Comparison of ENCODE assay signal across 16 mouse cellular contexts in the genomic region with DNA sequence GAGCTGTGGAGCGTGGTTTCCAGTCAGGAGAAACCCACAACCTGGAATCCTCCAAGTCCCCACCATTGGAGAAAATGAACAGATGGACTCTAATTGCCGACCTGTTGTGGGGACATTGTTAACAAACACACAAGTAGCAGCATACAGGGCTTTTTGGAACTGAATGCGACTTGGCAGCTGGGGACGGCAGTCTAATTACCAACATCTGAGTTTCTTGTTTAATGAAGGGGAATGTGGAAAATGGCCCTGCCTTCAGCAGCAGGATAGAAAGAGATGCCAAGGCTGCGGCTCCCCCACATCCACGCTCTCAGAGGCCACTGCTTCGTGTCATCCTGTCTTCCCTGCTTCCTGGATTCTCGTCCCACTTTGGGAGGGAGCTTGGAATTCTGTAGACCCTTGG.
DNase-seq lines count a peak whose midpoint lies in the region; ATAC-seq and TF ChIP-seq lines count a peak whose summit lies in the region.
"Had no signal": no experiment of that assay in that cellular context is flagged by ENCODE, and none has a peak within 500 bp of the region (broad histone marks: within the 10 kb centered on the region; RNA-seq: fewer than 3 reads in every experiment).

No protein-coding gene starts in this region.

- DNase-seq in embryonic facial prominence, embryonic 14.5 days (ENCODE audit: low spot score): peak; percentile 33
- no peak for DNase-seq in embryonic facial prominence, embryonic 10.5 days (ENCODE audit: low spot score)
- peak; percentile 5 for DNase-seq in left cerebral cortex, postnatal 14 days (ENCODE audit: low spot score in 2 of 2)
- no peak for DNase-seq in left cerebral cortex, adult 18-20 months (ENCODE audit: low spot score in 2 of 2)
- peak; percentile 47 for DNase-seq in right cerebral cortex, postnatal 10 days (ENCODE audit: low spot score in 2 of 2)
- DNase-seq in stomach, postnatal 0 days (ENCODE audit: low spot score): no peak
- DNase-seq: cerebellum, postnatal 36 days; lung, adult 2 months; thymus, postnatal 36 days had no signal

- H3K4me2 ChIP-seq in embryonic facial prominence, embryonic 14.5 days (ENCODE audit: low read depth, low read length): no peak overlapping the region
- no peak overlapping the region for H3K4me2 ChIP-seq in forebrain, embryonic 16.5 days (ENCODE audit: low read length)
- H3K4me2 ChIP-seq in stomach, postnatal 0 days (replicated peaks; ENCODE audit: low read depth): no peak overlapping the region
- H3K4me2 ChIP-seq: embryonic facial prominence, embryonic 12.5 days; kidney, embryonic 15.5 days; midbrain, embryonic 15.5 days had no signal

- no peaks in the 10 kb centered on the region for H3K9me3 ChIP-seq in embryonic facial prominence, embryonic 14.5 days (ENCODE audit: control insufficient read depth, low read length)
- H3K9me3 ChIP-seq in embryonic facial prominence, embryonic 10.5 days: no peaks in the 10 kb centered on the region
- H3K9me3 ChIP-seq in forebrain, embryonic 16.5 days (ENCODE audit: control insufficient read depth, low read length): no peaks in the 10 kb centered on the region
- H3K9me3 ChIP-seq in stomach, postnatal 0 days (ENCODE audit: control insufficient read depth, low read length): no peaks in the 10 kb centered on the region
- H3K9me3 ChIP-seq: embryonic facial prominence, embryonic 12.5 days; kidney, embryonic 15.5 days; midbrain, embryonic 15.5 days had no signal

- no peak for TF ChIP-seq CTCF in stomach, postnatal 0 days (IDR thresholded peaks at IDR 0.05; ENCODE audit: low read depth)

- no peak overlapping the region for H3K4me3 ChIP-seq in embryonic facial prominence, embryonic 14.5 days (ENCODE audit: low read depth, low read length)
- H3K4me3 ChIP-seq in embryonic facial prominence, embryonic 10.5 days: no peak overlapping the region
- no peak overlapping the region for H3K4me3 ChIP-seq in forebrain, embryonic 16.5 days (replicated peaks; ENCODE audit: low read length)
- no peak overlapping the region for H3K4me3 ChIP-seq in stomach, postnatal 0 days (ENCODE audit: low read depth, low read length)
- H3K4me3 ChIP-seq: embryonic facial prominence, embryonic 12.5 days; kidney, embryonic 15.5 days; left cerebral cortex, adult 2 months; midbrain, embryonic 15.5 days had no signal

- intact Hi-C loops in left cerebral cortex, postnatal 14 days (cut with DNase I): no loop called here

- H3K36me3 ChIP-seq in embryonic facial prominence, embryonic 14.5 days (ENCODE audit: control insufficient read depth, insufficient read depth, low read length): no peaks in the 10 kb centered on the region
- no peaks in the 10 kb centered on the region for H3K36me3 ChIP-seq in embryonic facial prominence, embryonic 10.5 days (replicated peaks)
- H3K36me3 ChIP-seq in forebrain, embryonic 16.5 days (ENCODE audit: control insufficient read depth, insufficient read depth): no peaks in the 10 kb centered on the region
- H3K36me3 ChIP-seq in stomach, postnatal 0 days (ENCODE audit: control insufficient read depth, insufficient read depth, low read length): no peaks in the 10 kb centered on the region
- H3K36me3 ChIP-seq: embryonic facial prominence, embryonic 12.5 days; kidney, embryonic 15.5 days; midbrain, embryonic 15.5 days had no signal

- no peaks in the 10 kb centered on the region for H3K27me3 ChIP-seq in embryonic facial prominence, embryonic 14.5 days (replicated peaks; ENCODE audit: control insufficient read depth, insufficient read depth, low read length)
- H3K27me3 ChIP-seq in embryonic facial prominence, embryonic 10.5 days (replicated peaks; ENCODE audit: low read depth, poor library complexity, severe bottlenecking): peaks cover 33% of the 10 kb centered on the region
- peaks cover 48% of the 10 kb centered on the region for H3K27me3 ChIP-seq in forebrain, embryonic 16.5 days (replicated peaks; ENCODE audit: control insufficient read depth, insufficient read depth, low read length)
- no peaks in the 10 kb centered on the region for H3K27me3 ChIP-seq in stomach, postnatal 0 days (ENCODE audit: control insufficient read depth, insufficient read depth, low read length)
- H3K27me3 ChIP-seq: embryonic facial prominence, embryonic 12.5 days had no signal

- TF ChIP-seq EP300 in stomach, postnatal 0 days (optimal IDR thresholded peaks at IDR 0.05): no peak

- H3K4me1 ChIP-seq in embryonic facial prominence, embryonic 14.5 days (ENCODE audit: control insufficient read depth, insufficient read depth, low read length): no peaks in the 10 kb centered on the region
- H3K4me1 ChIP-seq in embryonic facial prominence, embryonic 10.5 days: peaks cover 19% of the 10 kb centered on the region
- H3K4me1 ChIP-seq in forebrain, embryonic 16.5 days (replicated peaks; ENCODE audit: control insufficient read depth, insufficient read depth, low read length): peaks cover 8% of the 10 kb centered on the region
- H3K4me1 ChIP-seq in stomach, postnatal 0 days (replicated peaks; ENCODE audit: control insufficient read depth, insufficient read depth): no peaks in the 10 kb centered on the region
- H3K4me1 ChIP-seq: embryonic facial prominence, embryonic 12.5 days; kidney, embryonic 15.5 days; midbrain, embryonic 15.5 days had no signal

- H3K9ac ChIP-seq in embryonic facial prominence, embryonic 14.5 days (ENCODE audit: low read depth, low read length): no peak overlapping the region
- H3K9ac ChIP-seq in forebrain, embryonic 16.5 days (replicated peaks; ENCODE audit: low read depth, low read length): no peak overlapping the region
- no peak overlapping the region for H3K9ac ChIP-seq in stomach, postnatal 0 days (ENCODE audit: low read length)
- H3K9ac ChIP-seq: embryonic facial prominence, embryonic 12.5 days; kidney, embryonic 15.5 days; midbrain, embryonic 15.5 days had no signal

- H3K27ac ChIP-seq in embryonic facial prominence, embryonic 14.5 days (replicated peaks; ENCODE audit: low read depth, low read length): no peak overlapping the region
- H3K27ac ChIP-seq in embryonic facial prominence, embryonic 10.5 days (replicated peaks): no peak overlapping the region
- no peak overlapping the region for H3K27ac ChIP-seq in forebrain, embryonic 16.5 days (ENCODE audit: low read length)
- H3K27ac ChIP-seq in stomach, postnatal 0 days (replicated peaks): no peak overlapping the region
- H3K27ac ChIP-seq: embryonic facial prominence, embryonic 12.5 days; kidney, embryonic 15.5 days; left cerebral cortex, adult 2 months; midbrain, embryonic 15.5 days had no signal

- WGBS in embryonic facial prominence, embryonic 14.5 days: 53% methylated on average over 8 of the region's 8 CpGs
- 82% methylated on average over 8 of the region's 8 CpGs for WGBS in embryonic facial prominence, embryonic 10.5 days
- 14% methylated on average over 8 of the region's 8 CpGs for WGBS in forebrain, embryonic 16.5 days
- WGBS in stomach, postnatal 0 days: 88% methylated on average over 8 of the region's 8 CpGs

- ATAC-seq in embryonic facial prominence, embryonic 14.5 days (ENCODE audit: low read depth): no peak
- peak; percentile 76 for ATAC-seq in forebrain, embryonic 16.5 days
- no peak for ATAC-seq in cerebellum, adult (ENCODE audit: insufficient number of reproducible peaks, low FRiP score, low TSS enrichment)
- ATAC-seq in stomach, postnatal 0 days (ENCODE audit: low FRiP score, low TSS enrichment): no peak
- ATAC-seq: inflammation-experienced regulatory T-cells, adult 6 months; midbrain, embryonic 15.5 days had no signal

Comparison
In these comparisons a context has a peak if more than half of its experiments do, and no peak if none do; other contexts are left out.
1. DNase-seq: peak in embryonic facial prominence, embryonic 14.5 days (single experiment), left cerebral cortex, postnatal 14 days (2 of 2) and right cerebral cortex, postnatal 10 days (2 of 2); none in embryonic facial prominence, embryonic 10.5 days (single experiment), left cerebral cortex, adult 18-20 months (0 of 2) and stomach, postnatal 0 days (single experiment).